Mouse (Mus musculus) mouse embryonic stem cell (cell line): ENCODE measurements around the gene Nav1.

Experiments
- in situ Hi-C, 2 experiments: fragments of 300-500 bp; cut with MboI; formaldehyde crosslinking; loops; 1 replicate in 1 of 2; 3 replicates in 1 of 2; pipeline ENCODE4 v1.14.3; 2019 to 2020; ENCODE audit warnings: low sequenced_read_pairs in 2 of 2, low pct_unique_long_range_greater_than_20kb in 1 of 2, mixed read lengths in 1 of 2; ENCODE audit not compliant: unreplicated experiment in 1 of 2

Gene Nav1

DNA sequence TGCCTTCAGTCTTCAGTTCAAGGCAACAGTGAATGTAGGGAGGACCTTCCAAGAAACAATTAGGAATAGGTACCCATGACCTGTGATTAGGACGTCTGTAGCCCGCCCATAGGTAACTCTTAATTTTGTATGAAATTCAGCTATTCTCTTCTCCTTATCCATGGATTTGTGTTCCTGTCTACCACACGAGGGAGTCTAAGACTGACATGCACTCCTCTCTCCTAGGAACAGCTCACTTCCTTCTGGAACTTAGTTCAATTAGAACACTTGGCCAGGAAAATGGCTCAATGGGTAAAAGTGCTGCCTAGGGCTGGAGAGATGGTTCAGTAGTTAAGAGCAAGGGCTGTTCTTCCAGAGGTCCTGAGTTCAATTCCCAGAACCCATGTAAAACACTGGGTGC lies 126.3 kb downstream of the Nav1 start:
- in situ Hi-C loops = no loop called here

- in situ Hi-C loops = loop anchor here in 1 of 2 experiments (10.0 kb wide), 1 partner anchor 49 kb away; no protein-coding TSS in a partner anchor
Measured at GRCm38 (mm10) chr1:135475571-135475895, 131.6 kb downstream of the Nav1 start.

DNA sequence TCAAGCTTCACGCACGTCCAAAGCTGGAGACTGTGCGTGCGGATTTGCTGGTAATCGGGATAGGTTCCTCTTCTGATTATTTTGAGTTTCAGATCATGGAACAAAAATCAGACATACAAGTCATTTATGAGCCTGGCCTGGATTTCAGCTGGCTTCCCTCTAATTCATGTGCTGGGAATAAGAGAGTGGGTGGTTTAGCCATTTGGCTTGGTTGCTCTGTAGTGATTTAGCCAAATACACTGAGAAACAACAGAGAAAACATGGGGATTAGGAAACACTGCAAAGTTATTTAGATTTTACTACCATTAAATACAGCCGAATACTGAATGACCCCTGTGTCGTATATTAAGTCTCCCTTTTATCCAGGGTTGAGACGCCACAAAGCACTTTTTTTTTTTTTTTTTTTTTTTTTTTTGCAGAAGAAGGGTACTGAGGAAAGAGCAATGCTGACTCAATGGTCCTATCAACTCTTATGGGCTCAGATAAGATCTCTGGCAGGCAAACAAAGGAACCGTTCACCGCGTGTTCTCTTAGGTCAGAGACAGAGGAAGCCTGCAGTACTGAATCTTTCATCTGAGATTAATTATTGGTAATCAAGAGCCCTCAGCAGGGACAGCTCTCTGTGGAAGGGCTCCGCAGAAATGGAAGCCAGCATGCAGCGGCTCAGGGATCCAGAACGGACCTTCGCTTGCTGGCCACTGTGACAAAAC lies 132.1 kb downstream of the Nav1 start:
- in situ Hi-C loops = loop anchor here in 1 of 2 experiments (10.0 kb wide), 1 partner anchor 50 kb away; no protein-coding TSS in a partner anchor

- in situ Hi-C loops = loop anchor here in 1 of 2 experiments (10.0 kb wide), 1 partner anchor 52 kb away; no protein-coding TSS in a partner anchor
Measured at GRCm38 (mm10) chr1:135472536-135472935, 134.6 kb downstream of the Nav1 start.

- in situ Hi-C loops = loop anchor here in 1 of 2 experiments (10.0 kb wide), 1 partner anchor 53 kb away; no protein-coding TSS in a partner anchor
Measured at GRCm38 (mm10) chr1:135471742-135472141, 135.4 kb downstream of the Nav1 start.

GRCm38 (mm10) chr1:135470546-135470945 lies 136.5 kb downstream of the Nav1 start:
- in situ Hi-C loops = loop anchor here in 1 of 2 experiments (10.0 kb wide), 1 partner anchor 54 kb away; no protein-coding TSS in a partner anchor

DNA sequence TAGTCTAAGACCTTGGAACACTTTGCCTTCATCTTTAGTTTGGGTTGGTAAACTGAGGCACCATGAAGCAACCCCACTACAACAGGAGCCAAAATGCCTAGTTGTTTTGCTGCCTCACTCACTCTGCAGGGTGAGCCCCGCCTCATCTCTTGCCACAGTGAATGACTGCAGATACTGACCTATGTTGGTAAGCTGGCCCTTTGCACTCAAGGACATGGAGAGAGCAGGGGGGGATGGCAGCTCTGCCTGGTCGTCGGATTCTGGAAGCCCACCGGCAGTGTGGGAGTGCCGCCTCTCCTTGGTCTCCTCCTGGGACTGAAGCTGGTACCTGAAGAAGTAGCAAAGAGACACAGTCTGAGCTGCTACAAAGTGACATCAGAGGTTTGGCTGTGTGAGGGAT lies 139.6 kb downstream of the Nav1 start:
- in situ Hi-C loops = no loop called here

DNA sequence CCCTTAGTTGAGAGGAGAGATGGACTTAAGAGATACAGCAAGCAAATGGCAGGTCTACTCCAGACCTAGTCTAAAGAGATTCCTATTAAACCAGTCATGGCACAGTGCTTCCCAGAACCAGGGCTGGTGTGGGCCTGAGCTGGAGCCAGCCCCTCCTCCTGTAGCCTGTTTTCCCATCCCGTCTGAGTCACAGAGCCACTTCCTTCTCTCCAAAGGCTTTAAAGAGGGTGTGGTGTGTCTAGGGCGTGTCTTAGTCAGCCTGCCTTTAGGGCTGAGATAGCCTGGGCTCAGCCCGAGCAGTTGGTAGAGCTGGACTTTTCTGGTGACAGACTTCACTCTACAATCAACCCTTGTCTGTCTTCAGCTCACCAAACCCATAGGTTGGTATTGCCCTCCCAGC lies 140.2 kb downstream of the Nav1 start:
- in situ Hi-C loops = no loop called here

DNA sequence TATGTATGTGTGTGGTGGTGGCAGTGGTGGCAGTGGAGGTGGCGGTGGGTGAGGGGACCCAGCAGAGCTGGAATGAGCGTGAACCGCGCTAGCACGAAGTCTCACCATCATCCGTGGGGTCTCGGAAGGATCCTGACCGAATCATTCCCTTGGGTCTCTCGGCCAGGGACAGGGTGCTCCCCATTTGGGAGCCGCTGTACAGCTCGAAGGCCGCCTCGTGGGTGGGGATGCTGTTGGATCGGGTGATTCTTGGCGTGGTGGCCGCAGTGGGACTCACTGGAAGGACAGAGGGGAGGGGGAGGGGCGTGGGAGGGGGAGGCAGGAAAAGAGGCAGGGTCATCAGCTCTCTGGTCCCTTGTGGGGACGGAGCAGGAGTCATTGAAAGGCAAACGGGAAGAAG lies 141.4 kb downstream of the Nav1 start:
- in situ Hi-C loops = no loop called here

- in situ Hi-C loops = no loop called here
Measured at GRCm38 (mm10) chr1:135462736-135463135, 144.4 kb downstream of the Nav1 start.

GRCm38 (mm10) chr1:135462304-135462703 lies 144.8 kb downstream of the Nav1 start:
- in situ Hi-C loops = no loop called here

DNA sequence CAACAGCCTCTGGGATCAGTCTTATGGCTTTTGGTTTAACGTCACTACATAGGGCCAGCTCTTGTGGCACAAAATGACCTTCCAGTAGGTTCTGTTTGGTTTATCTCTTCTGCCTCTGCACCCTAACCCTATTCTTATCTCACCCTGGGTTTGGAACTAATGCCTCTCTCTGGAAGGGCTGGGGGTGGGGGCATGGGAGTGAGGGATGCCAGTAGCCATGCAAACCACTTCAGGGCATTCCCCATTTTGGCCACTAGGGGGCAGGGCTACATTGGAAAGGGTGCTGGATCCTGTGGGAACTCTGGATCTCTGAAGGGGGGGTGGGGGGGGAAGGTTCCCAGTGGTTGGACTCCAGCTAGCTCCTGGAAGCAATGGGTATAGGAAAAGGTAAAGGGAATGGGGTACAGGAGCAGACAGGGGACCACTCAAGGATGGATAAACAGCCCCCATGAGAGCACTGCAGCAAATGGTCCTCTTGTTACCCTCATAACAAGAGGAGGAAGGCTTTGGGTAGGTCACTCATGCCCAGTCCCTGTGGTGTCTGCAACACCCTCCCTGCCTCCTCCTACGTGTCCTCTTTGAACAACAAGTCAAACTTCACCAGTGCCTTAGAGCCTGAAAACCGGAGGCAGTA lies 145.9 kb downstream of the Nav1 start:
- in situ Hi-C loops = no loop called here

DNA sequence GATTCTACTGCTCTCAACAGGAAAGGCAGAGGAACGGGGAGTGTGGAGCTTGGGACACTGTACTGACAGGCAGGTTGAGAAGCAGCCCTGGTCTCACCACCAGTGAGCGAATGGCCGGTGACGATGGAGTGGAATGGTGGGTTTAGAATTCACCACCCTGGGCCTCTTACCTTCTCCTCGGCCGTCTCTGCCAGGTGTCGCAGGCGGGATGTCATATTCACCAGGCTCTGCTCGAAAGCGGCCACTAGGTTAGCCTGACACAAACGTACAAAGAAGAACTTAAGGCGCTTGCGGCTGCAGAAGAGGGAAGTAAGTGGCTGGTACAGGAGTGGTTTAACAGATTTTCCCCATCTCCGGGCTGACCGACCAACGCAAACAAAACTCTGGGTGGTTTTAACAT lies 146.6 kb downstream of the Nav1 start:
- in situ Hi-C loops = no loop called here

DNA sequence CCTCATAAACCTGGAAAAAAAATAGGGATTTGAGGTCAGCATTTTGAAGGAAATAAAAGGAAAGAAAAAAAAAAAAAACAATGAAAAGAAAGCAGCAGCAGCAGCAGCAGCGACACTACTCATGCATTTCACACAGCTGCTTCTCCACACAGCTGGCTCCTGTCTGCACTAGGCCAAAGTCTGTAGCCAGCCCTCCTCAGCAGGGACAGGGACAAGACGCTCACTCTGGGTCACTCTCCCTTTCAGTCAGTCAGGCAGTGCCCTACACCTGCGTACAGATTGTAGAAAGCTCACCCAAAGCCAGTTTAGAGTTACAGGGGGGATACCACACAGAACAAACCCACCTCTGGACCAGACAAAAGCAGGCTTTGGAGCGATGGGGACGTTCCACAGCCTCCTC lies 149.2 kb downstream of the Nav1 start:
- in situ Hi-C loops = no loop called here

- in situ Hi-C loops = no loop called here
Measured at GRCm38 (mm10) chr1:135452259-135452658, 154.8 kb downstream of the Nav1 start.

- in situ Hi-C loops = no loop called here
Measured at GRCm38 (mm10) chr1:135451419-135451818, 155.7 kb downstream of the Nav1 start.

- in situ Hi-C loops = no loop called here
Measured at GRCm38 (mm10) chr1:135449876-135450275, 157.2 kb downstream of the Nav1 start.

- in situ Hi-C loops = no loop called here
Measured at GRCm38 (mm10) chr1:135448940-135449339, 158.2 kb downstream of the Nav1 start.

- in situ Hi-C loops = no loop called here
Measured at GRCm38 (mm10) chr1:135443506-135443905, 163.6 kb downstream of the Nav1 start.

DNA sequence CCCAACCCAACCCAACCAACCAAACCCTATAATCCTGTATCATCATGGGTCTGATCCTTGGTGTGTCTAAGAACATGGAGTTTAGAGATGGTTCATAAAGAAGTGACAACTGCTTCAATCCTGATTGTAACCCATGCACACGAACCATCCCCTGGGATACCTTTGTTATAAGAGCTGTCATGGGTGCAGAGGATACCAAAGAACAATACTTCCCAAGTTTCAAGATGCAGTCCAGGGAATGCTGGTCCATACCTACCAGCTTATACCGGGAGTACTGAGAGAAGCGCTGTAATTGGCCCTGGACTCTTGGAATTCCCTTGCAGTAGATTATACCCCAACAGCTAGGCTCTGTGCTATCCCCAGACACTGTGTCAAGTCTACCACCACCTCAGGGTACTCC lies 165.2 kb downstream of the Nav1 start:
- in situ Hi-C loops = no loop called here
